Mouse (Mus musculus): Measurements from ENCODE around the gene Nlk.

- TF ChIP-seq CTCF (IDR thresholded peaks at IDR 0.05) (no peak), EP300 (IDR thresholded peaks at IDR 0.05) (no peak)
Observed at GRCm38 (mm10) chr11:78621926-78622325, 75.2 kb downstream of the Nlk start.
